Mouse (Mus musculus): ENCODE results near the gene Gm14403. TPM values are rescaled to one million over a fixed set of nuclear protein-coding genes. Genes with fewer than 3 reads are reported as not detected.
"Not testable (repeated sequence)": the region's sequence is repeated elsewhere in the genome, so short reads cannot be mapped to it uniquely, and the experiment has no call there.

Gene Gm14403
- polyA plus RNA-seq, 1 experiment from 2014 or later, result 9.8 TPM

GRCm38 (mm10) chr2:177511972-177512371, 14.0 kb downstream of the Gm14403 start:
- not testable (repeated sequence) for H3K27me3 ChIP-seq (ENCODE audit: control insufficient read depth, insufficient read depth, low read length); H3K4me2 ChIP-seq (replicated peaks; ENCODE audit: low read depth, low read length); ATAC-seq (ENCODE audit: low FRiP score, low TSS enrichment); H3K9me3 ChIP-seq (ENCODE audit: control insufficient read depth, low read length); H3K9ac ChIP-seq (ENCODE audit: low read depth, low read length); H3K27ac ChIP-seq (ENCODE audit: low read depth, low read length); H3K4me1 ChIP-seq (ENCODE audit: control insufficient read depth, insufficient read depth, low read length); H3K36me3 ChIP-seq (ENCODE audit: control insufficient read depth, insufficient read depth, low read length); H3K4me3 ChIP-seq (ENCODE audit: low read length)
- 84% methylated on average over 3 of the region's 3 CpGs for WGBS

DNA sequence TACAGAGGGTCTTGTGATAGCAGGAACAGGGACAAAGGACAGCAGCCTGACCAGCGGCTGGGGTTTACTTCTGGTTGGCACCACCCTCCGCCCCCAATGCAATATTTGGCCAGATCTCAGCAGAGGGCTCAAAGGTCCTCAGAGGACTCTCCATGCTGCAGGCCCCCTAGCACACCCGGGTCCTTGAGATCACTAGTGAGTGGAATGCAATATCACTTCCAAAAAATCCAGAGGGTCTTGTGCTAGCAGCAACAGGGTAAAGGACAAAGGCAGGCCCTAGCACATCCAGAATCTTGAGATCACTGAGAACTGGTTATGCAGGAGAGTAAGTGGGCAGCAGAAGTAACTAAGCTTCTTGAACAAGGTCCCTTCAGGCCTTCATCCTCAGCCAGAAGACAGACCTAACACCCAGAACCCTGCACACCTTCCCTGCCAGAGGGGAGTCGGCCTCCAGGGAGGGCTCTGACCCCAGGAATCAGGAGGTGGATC, 16.0 kb downstream of the Gm14403 start:
- not testable (repeated sequence) for H3K36me3 ChIP-seq (ENCODE audit: control insufficient read depth, insufficient read depth, low read length); H3K27me3 ChIP-seq (ENCODE audit: control insufficient read depth, insufficient read depth, low read length); H3K9me3 ChIP-seq (ENCODE audit: control insufficient read depth, low read length); ATAC-seq (ENCODE audit: low FRiP score, low TSS enrichment); H3K27ac ChIP-seq (ENCODE audit: low read depth, low read length); H3K4me2 ChIP-seq (replicated peaks; ENCODE audit: low read depth, low read length); H3K9ac ChIP-seq (ENCODE audit: low read depth, low read length); H3K4me3 ChIP-seq (ENCODE audit: low read length); H3K4me1 ChIP-seq (ENCODE audit: control insufficient read depth, insufficient read depth, low read length)
- WGBS, result 96% methylated on average over 4 of the region's 4 CpGs

DNA sequence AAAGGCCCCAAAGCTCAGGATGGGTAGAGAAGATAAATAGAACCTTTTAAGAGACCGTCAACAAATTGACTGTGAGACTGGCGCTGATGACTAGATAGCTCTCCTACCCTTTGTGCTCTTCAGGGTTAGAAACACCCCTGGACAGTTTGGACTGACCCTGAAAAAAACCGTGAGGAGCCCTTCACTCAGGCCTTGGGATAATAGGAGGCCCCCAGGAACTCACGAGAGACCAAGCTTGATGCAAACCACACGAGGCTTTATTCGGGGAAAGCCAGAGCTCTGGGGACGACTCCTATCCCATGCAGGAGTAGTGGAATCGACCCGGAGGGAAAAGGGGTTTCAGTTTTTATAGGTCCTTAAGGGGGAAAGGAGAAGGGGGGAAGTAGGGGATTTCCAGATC, 19.7 kb downstream of the Gm14403 start:
- H3K36me3 ChIP-seq (ENCODE audit: control insufficient read depth, insufficient read depth, low read length); ATAC-seq (ENCODE audit: low FRiP score, low TSS enrichment): not testable (repeated sequence)
- 80% methylated on average over 9 of the region's 9 CpGs for WGBS

GRCm38 (mm10) chr2:177518354-177518753, 20.3 kb downstream of the Gm14403 start:
- not testable (repeated sequence) for H3K27ac ChIP-seq (ENCODE audit: low read depth, low read length); H3K4me3 ChIP-seq (ENCODE audit: low read length); H3K36me3 ChIP-seq (ENCODE audit: control insufficient read depth, insufficient read depth, low read length); H3K4me2 ChIP-seq (replicated peaks; ENCODE audit: low read depth, low read length); H3K4me1 ChIP-seq (ENCODE audit: control insufficient read depth, insufficient read depth, low read length); H3K27me3 ChIP-seq (ENCODE audit: control insufficient read depth, insufficient read depth, low read length); H3K9ac ChIP-seq (ENCODE audit: low read depth, low read length); ATAC-seq (ENCODE audit: low FRiP score, low TSS enrichment); H3K9me3 ChIP-seq (ENCODE audit: control insufficient read depth, low read length)
- 85% methylated on average over 7 of the region's 7 CpGs for WGBS

More for the DNA sequence above, 19.7 kb downstream of the Gm14403 start:
- not testable (repeated sequence) for H3K4me2 ChIP-seq (replicated peaks; ENCODE audit: low read depth, low read length); H3K27ac ChIP-seq (ENCODE audit: low read depth, low read length); H3K4me1 ChIP-seq (ENCODE audit: control insufficient read depth, insufficient read depth, low read length); H3K4me3 ChIP-seq (ENCODE audit: low read length); H3K9me3 ChIP-seq (ENCODE audit: control insufficient read depth, low read length); H3K27me3 ChIP-seq (ENCODE audit: control insufficient read depth, insufficient read depth, low read length); H3K9ac ChIP-seq (ENCODE audit: low read depth, low read length)

DNA sequence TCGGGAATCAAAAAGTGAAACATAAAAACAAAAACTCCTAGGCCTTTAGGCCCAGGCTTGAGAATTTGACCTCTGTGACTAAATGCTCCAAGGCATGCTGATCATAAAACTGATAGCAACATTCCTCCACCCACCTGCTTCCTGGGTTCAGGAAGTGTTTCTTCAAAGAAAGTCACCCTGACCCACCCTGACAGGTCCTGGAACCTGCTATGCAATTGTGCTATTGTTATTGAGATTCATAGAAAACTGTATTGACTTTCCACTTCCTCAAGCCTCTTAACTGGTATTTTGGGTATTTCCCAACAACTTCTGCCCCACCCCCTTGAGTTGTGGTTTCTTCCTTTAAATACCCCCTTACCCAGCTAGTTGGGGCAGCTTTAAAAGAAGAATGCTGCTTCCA, 20.9 kb downstream of the Gm14403 start:
- not testable (repeated sequence) for H3K36me3 ChIP-seq (ENCODE audit: control insufficient read depth, insufficient read depth, low read length); H3K27me3 ChIP-seq (ENCODE audit: control insufficient read depth, insufficient read depth, low read length); H3K4me1 ChIP-seq (ENCODE audit: control insufficient read depth, insufficient read depth, low read length); H3K4me2 ChIP-seq (replicated peaks; ENCODE audit: low read depth, low read length); H3K4me3 ChIP-seq (ENCODE audit: low read length); H3K27ac ChIP-seq (ENCODE audit: low read depth, low read length); ATAC-seq (ENCODE audit: low FRiP score, low TSS enrichment); H3K9me3 ChIP-seq (ENCODE audit: control insufficient read depth, low read length); H3K9ac ChIP-seq (ENCODE audit: low read depth, low read length)
- 88% methylated on average over 1 of the region's 1 CpGs for WGBS

GRCm38 (mm10) chr2:177520035-177520434, 22.0 kb downstream of the Gm14403 start:
- Histone ChIP-seq H3K36me3 (ENCODE audit: control insufficient read depth, insufficient read depth, low read length) (no peaks in the 10 kb centered on the region), H3K27ac (ENCODE audit: low read depth, low read length) (no peak overlapping the region), H3K9ac (ENCODE audit: low read depth, low read length) (no peak overlapping the region), H3K4me1 (ENCODE audit: control insufficient read depth, insufficient read depth, low read length) (no peaks in the 10 kb centered on the region), H3K4me2 (replicated peaks; ENCODE audit: low read depth, low read length) (no peak overlapping the region), H3K27me3 (ENCODE audit: control insufficient read depth, insufficient read depth, low read length) (no peaks in the 10 kb centered on the region), H3K9me3 (ENCODE audit: control insufficient read depth, low read length) (peaks cover 6% of the 10 kb centered on the region), H3K4me3 (ENCODE audit: low read length) (no peak overlapping the region)
- 79% methylated on average over 8 of the region's 8 CpGs for WGBS
- ATAC-seq (ENCODE audit: low FRiP score, low TSS enrichment), result no peak

DNA sequence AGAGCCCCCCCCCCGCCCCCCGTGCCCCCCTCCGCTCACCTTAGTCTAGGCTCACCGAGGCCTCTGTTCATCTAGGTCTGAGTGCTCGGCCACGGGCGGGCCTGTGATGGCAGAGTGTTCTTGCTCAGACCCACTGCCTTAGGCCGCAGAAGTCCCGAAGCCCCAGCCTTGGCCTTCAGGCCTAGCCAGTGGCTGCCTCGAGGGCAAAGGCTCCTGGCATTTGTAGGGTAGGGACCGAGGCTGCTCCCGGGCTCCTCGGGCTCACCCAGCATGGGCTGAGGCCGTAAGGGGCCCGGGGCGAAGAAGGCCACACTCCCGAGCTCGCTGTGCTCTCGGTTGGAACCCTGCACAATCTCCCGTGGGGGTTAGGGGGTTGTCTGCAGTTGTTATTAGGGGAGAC, 25.0 kb downstream of the Gm14403 start:
- no peak overlapping the region for H3K9ac ChIP-seq (ENCODE audit: low read depth, low read length)
- H3K4me3 ChIP-seq (ENCODE audit: low read length), result no peak overlapping the region
- no peaks in the 10 kb centered on the region for H3K27me3 ChIP-seq (ENCODE audit: control insufficient read depth, insufficient read depth, low read length)
- H3K4me1 ChIP-seq (ENCODE audit: control insufficient read depth, insufficient read depth, low read length), result no peaks in the 10 kb centered on the region
- H3K27ac ChIP-seq (ENCODE audit: low read depth, low read length), result no peak overlapping the region
- peaks cover 6% of the 10 kb centered on the region for H3K9me3 ChIP-seq (ENCODE audit: control insufficient read depth, low read length)
- H3K36me3 ChIP-seq (ENCODE audit: control insufficient read depth, insufficient read depth, low read length), result no peaks in the 10 kb centered on the region
- ATAC-seq (ENCODE audit: low FRiP score, low TSS enrichment), result no peak
- WGBS, result 93% methylated on average over 20 of the region's 20 CpGs
- H3K4me2 ChIP-seq (replicated peaks; ENCODE audit: low read depth, low read length), result no peak overlapping the region

GRCm38 (mm10) chr2:177523674-177524073, 25.7 kb downstream of the Gm14403 start:
- not testable (repeated sequence) for H3K27me3 ChIP-seq (ENCODE audit: control insufficient read depth, insufficient read depth, low read length); H3K4me3 ChIP-seq (ENCODE audit: low read length); ATAC-seq (ENCODE audit: low FRiP score, low TSS enrichment); H3K4me2 ChIP-seq (replicated peaks; ENCODE audit: low read depth, low read length); H3K9ac ChIP-seq (ENCODE audit: low read depth, low read length); H3K9me3 ChIP-seq (ENCODE audit: control insufficient read depth, low read length); H3K4me1 ChIP-seq (ENCODE audit: control insufficient read depth, insufficient read depth, low read length); H3K36me3 ChIP-seq (ENCODE audit: control insufficient read depth, insufficient read depth, low read length); H3K27ac ChIP-seq (ENCODE audit: low read depth, low read length)
- WGBS, result 92% methylated on average over 6 of the region's 6 CpGs

- not testable (repeated sequence) for H3K4me2 ChIP-seq (replicated peaks; ENCODE audit: low read depth, low read length); ATAC-seq (ENCODE audit: low FRiP score, low TSS enrichment); H3K4me1 ChIP-seq (ENCODE audit: control insufficient read depth, insufficient read depth, low read length); H3K9ac ChIP-seq (ENCODE audit: low read depth, low read length); H3K27ac ChIP-seq (ENCODE audit: low read depth, low read length); H3K27me3 ChIP-seq (ENCODE audit: control insufficient read depth, insufficient read depth, low read length); H3K36me3 ChIP-seq (ENCODE audit: control insufficient read depth, insufficient read depth, low read length); H3K9me3 ChIP-seq (ENCODE audit: control insufficient read depth, low read length); H3K4me3 ChIP-seq (ENCODE audit: low read length)
- WGBS, result 92% methylated on average over 16 of the region's 16 CpGs
Observed at GRCm38 (mm10) chr2:177524171-177524570, 26.2 kb downstream of the Gm14403 start.

DNA sequence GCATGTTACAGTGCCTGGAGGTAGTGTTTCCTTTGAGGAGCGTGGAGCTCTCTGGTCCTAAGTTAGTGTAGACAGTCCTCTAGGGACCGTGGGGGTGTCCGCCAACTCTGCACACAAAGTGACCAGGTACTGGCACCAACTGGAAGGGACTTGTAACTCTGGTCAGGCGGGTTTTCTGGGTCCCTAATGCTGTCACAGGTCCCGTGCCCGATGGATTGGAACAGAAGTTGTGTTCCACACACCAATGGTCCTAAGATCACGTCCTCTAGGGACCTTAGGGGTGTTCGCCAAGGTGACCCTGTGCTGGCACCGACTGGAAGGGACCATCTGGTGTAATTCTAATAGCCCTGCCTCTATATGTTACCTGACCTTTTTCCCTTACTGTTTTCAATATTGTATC, 37.9 kb downstream of the Gm14403 start:
- no peak for ATAC-seq (ENCODE audit: low FRiP score, low TSS enrichment)
- 84% methylated on average over 9 of the region's 9 CpGs for WGBS

More for the DNA sequence above, 37.9 kb downstream of the Gm14403 start:
- Histone ChIP-seq H3K9ac (ENCODE audit: low read depth, low read length) (no peak overlapping the region), H3K9me3 (ENCODE audit: control insufficient read depth, low read length) (no peaks in the 10 kb centered on the region), H3K4me3 (ENCODE audit: low read length) (no peak overlapping the region), H3K4me2 (replicated peaks; ENCODE audit: low read depth, low read length) (no peak overlapping the region), H3K27me3 (ENCODE audit: control insufficient read depth, insufficient read depth, low read length) (no peaks in the 10 kb centered on the region), H3K27ac (ENCODE audit: low read depth, low read length) (no peak overlapping the region), H3K4me1 (ENCODE audit: control insufficient read depth, insufficient read depth, low read length) (no peaks in the 10 kb centered on the region), H3K36me3 (ENCODE audit: control insufficient read depth, insufficient read depth, low read length) (no peaks in the 10 kb centered on the region)
